Mouse (Mus musculus) neutrophil, adult 83 days (primary cell): ENCODE results near the gene Zfp111. TPM values are rescaled to one million over a fixed set of nuclear protein-coding genes. Genes with fewer than 3 reads are reported as not detected.

Experiments
- total RNA-seq, 2 experiments: library from RNA; stranded (reverse); gene quantifications; one replicate each; pipeline ENCODE4 v1.2.4; 2023

The Zfp111 gene
- total RNA-seq, result 1 to 10 TPM; 3.6 to 4.0 TPM

DNA sequence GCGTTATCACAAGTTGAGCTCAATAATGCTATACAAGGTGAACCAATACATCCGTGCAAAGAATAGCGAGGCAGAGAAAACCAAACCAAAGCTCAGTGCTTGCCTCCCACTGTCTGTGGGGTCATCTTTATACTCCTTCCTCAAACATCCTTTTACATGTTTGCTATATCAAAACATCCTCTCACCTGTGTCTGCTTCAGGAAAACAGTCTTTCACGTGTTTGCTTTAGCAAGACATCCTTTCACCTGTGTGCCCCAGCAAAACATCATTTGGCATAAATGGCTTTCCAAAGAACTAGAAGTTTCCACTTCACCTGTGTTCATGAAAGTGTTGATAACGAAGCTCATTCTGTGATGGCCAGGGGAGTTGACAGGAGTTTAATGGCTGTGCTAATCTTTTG is at the start of gene Zfp111:
Gene Zfp111, minus strand, starts transcription at position 101 of the 400 bp plus-strand sequence.

GRCm38 (mm10) chr7:24254633-24255474 is 43.6 kb upstream of the Zfp111 start, which contains the start of gene Zfp108:
Gene Zfp108, plus strand, starts transcription at chr7:24254794.

DNA sequence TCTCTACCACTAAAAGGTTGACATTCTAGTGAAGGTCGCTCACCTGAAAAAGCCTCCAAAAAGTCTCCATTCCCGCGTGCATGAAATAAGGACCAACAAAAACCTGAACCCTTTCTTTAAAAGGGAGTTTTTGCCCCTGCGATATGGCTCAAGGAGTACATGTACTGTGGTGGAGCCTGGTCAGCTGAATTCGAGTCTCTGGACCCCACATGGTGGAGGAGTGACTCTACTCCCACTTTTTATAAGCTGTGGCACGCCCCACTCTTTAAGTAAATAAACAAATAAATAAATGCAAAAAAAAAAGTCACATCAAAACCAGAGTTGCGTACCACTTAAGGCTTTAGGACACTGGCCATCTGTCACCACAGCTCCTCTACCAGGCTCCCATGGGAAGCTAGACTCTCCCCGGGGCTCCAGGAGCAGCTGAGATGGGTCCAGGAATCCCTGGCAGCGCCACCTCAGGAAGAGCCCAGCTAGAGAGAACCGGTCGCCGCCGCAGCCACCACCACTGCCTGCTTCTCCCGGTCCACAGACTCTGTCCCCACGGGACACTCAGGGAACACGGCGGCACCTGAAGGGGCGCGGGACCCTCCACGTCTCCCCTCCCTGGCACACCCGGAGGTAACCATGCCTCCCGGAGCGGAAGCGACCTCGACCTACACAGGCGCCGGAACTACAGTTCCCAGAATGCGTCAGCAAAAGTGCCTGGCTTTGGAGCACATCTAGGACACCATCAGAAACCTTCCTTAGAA is 26.0 kb upstream of the Zfp111 start, which contains the start of gene Zfp109:
Gene Zfp109, minus strand, starts transcription at position 521 of the 752 bp plus-strand sequence.

DNA sequence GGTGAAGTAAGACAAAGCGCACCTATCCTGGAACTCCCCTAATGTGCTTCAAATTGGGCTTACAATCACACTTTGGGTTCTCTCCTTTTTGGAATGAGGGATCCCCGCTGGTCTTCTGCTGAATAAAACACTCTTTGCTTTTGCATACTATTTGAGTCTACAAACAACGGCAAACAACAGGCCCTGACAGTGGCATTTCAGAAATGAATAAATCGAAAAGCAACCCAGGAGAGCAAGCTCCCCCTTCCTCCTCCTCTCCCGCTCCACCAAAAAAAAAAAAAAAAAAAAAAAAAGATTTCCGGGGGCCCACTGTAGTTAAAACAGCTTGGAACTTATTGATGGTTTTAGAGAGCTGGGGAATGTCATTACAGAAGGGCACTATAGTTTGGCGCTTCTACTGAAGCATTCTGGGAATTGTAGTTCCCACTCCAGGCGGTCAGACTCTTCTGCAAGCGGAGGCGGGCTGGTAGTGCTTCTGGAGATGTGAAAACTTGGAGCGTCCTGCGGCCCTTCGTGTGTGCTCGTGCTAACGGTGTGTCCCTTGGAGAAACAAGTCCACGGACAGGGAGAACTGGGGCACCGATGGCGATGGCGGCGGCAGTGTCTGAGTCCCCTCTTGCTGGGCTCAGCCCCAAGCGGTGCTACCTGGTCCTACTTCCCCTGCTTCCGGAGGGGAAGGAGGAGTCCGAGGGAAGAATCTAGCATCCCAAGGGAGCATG is 36.5 kb downstream of the Zfp111 start, which contains the start of gene Zfp114:
Gene Zfp114, plus strand, starts transcription at position 443 of the 719 bp plus-strand sequence.

Other genes with a start within 250 kb of the Zfp111 start
- gene Vmn1r181, start 236.8 kb downstream of the Zfp111 start, total RNA-seq, result not detected
- not detected for gene V1rd19, start 209.8 kb downstream of the Zfp111 start, total RNA-seq
- gene Vmn1r183, start 158.2 kb downstream of the Zfp111 start, total RNA-seq, result not detected
- 10 to 100 TPM; 13.4 to 13.8 TPM for gene Zfp180, start 129.5 kb downstream of the Zfp111 start, total RNA-seq
- gene Zfp112, start 99.1 kb downstream of the Zfp111 start, total RNA-seq, result under 1 TPM; 0.60 to 0.70 TPM
- gene Zfp235, start 77.3 kb downstream of the Zfp111 start, total RNA-seq, result 1 to 10 TPM; 3.1 to 4.5 TPM
- under 1 TPM in 1 of 2 experiments, not detected in 1; 0.28 TPM for gene Zfp114, start 36.4 kb downstream of the Zfp111 start, total RNA-seq
- gene Zfp109, start 26.1 kb upstream of the Zfp111 start, total RNA-seq, result under 1 TPM; 0.73 to 0.90 TPM
- under 1 TPM in 1 of 2 experiments, not detected in 1; 0.35 TPM for gene Zfp108, start 43.4 kb upstream of the Zfp111 start, total RNA-seq
- under 1 TPM; 0.18 to 0.57 TPM for gene Zfp93, start 59.0 kb upstream of the Zfp111 start, total RNA-seq
- gene Zfp61, start 89.8 kb upstream of the Zfp111 start, total RNA-seq, result 1 to 10 TPM; 4.1 to 4.4 TPM
- 1 to 10 TPM in 1 of 2 experiments, under 1 TPM in 1; 0.50 to 1.2 TPM for gene Zfp94, start 105.2 kb upstream of the Zfp111 start, total RNA-seq
- not detected for gene Tescl, start 122.5 kb upstream of the Zfp111 start, total RNA-seq
- not detected for gene Lypd5, start 137.8 kb upstream of the Zfp111 start, total RNA-seq
- 10 to 100 TPM; 18.0 to 23.3 TPM for gene Kcnn4, start 158.8 kb upstream of the Zfp111 start, total RNA-seq
- 10 to 100 TPM; 47.5 to 50.1 TPM for gene Smg9, start 188.2 kb upstream of the Zfp111 start, total RNA-seq
- 1 to 10 TPM; 1.2 to 1.6 TPM for gene Irgc1, start 240.9 kb upstream of the Zfp111 start, total RNA-seq